Mouse (Mus musculus): ENCODE data around the gene Fbxo44. TPM values are rescaled to one million over a fixed set of nuclear protein-coding genes. Genes with fewer than 3 reads are reported as not detected.
A peak's percentile ranks its signal among the peaks of the same experiment; 100 is the strongest.
"Not testable (repeated sequence)": the region's sequence is repeated elsewhere in the genome, so short reads cannot be mapped to it uniquely, and the experiment has no call there.

Gene Fbxo44
- total RNA-seq (2021), result 100 to 1,000 TPM; 132 to 136 TPM

- peak; percentile 51 to 58 for DNase-seq
These were observed at the start of gene Fbxo44, which contains the start of gene Fbxo2 for GRCm38 (mm10) chr4:148160436-148161390. Gene Fbxo44 (minus strand): TSS chr4:148160482. Gene Fbxo2 (plus strand): TSS chr4:148160621.

GRCm38 (mm10) chr4:148204873-148205232 lies 44.6 kb upstream of the Fbxo44 start:
- DNase-seq, result no peak

GRCm38 (mm10) chr4:148204061-148204872 lies 44.0 kb upstream of the Fbxo44 start:
- no peak for DNase-seq

- no peak for DNase-seq
These were observed 43.3 kb upstream of the Fbxo44 start for GRCm38 (mm10) chr4:148203557-148203956.

GRCm38 (mm10) chr4:148198721-148199120 lies 38.4 kb upstream of the Fbxo44 start:
- DNase-seq, result no peak

GRCm38 (mm10) chr4:148194400-148194799 lies 34.1 kb upstream of the Fbxo44 start:
- DNase-seq, result no peak

GRCm38 (mm10) chr4:148192707-148193245 lies 32.5 kb upstream of the Fbxo44 start:
- no peak for DNase-seq

GRCm38 (mm10) chr4:148188767-148189166 lies 28.5 kb upstream of the Fbxo44 start:
- DNase-seq, result not testable (repeated sequence)

GRCm38 (mm10) chr4:148185819-148186218 lies 25.5 kb upstream of the Fbxo44 start:
- no peak for DNase-seq

GRCm38 (mm10) chr4:148184564-148184963 lies 24.3 kb upstream of the Fbxo44 start:
- DNase-seq, result no peak

- DNase-seq, result no peak
These were observed 22.1 kb upstream of the Fbxo44 start for GRCm38 (mm10) chr4:148182363-148182762.

GRCm38 (mm10) chr4:148181483-148181882 lies 21.2 kb upstream of the Fbxo44 start:
- DNase-seq, result peak; percentile 44 to 45

- no peak for DNase-seq
These were observed 17.4 kb upstream of the Fbxo44 start for GRCm38 (mm10) chr4:148177716-148178115.

GRCm38 (mm10) chr4:148176603-148177002 lies 16.3 kb upstream of the Fbxo44 start:
- not testable (repeated sequence) for DNase-seq

- no peak for DNase-seq
These were observed 14.2 kb upstream of the Fbxo44 start for GRCm38 (mm10) chr4:148174495-148174862.

GRCm38 (mm10) chr4:148173811-148174494 lies 13.7 kb upstream of the Fbxo44 start:
- DNase-seq, result peak; percentile 52 to 55

GRCm38 (mm10) chr4:148171261-148171660 lies 11.0 kb upstream of the Fbxo44 start:
- DNase-seq, result no peak

GRCm38 (mm10) chr4:148170842-148171241 lies 10.6 kb upstream of the Fbxo44 start:
- peak; percentile 48 to 63 for DNase-seq

- no peak for DNase-seq
These were observed 9.3 kb upstream of the Fbxo44 start for GRCm38 (mm10) chr4:148169586-148169985.

- DNase-seq, result peak; percentile 45 to 56
These were observed 8.0 kb upstream of the Fbxo44 start for GRCm38 (mm10) chr4:148168287-148168686.

GRCm38 (mm10) chr4:148166986-148167385 lies 6.7 kb upstream of the Fbxo44 start:
- DNase-seq, result peak; percentile 45 to 61

- peak; percentile 87 for DNase-seq
These were observed 6.1 kb upstream of the Fbxo44 start for GRCm38 (mm10) chr4:148166431-148166830.
